Mouse (Mus musculus) kidney, adult 2 months (tissue): Measurements from ENCODE around the gene Stac.

Source experiments
- CTCF ChIP-seq: fragments of 200-500 bp; conservative IDR thresholded peaks from 2 replicates; pipeline ENCODE4 v1.5.1; 2011; ENCODE audit warnings: low read depth, mild to moderate bottlenecking, control low read depth, low read length, moderate library complexity, mixed read lengths; ENCODE audit not compliant: insufficient read depth, insufficient read length
- POLR2A ChIP-seq: fragments of 200-500 bp; IDR thresholded peaks from one replicate; pipeline ENCODE4 v1.6.1; 2011; ENCODE audit warnings: low read depth, low read length, control low read depth

DNA sequence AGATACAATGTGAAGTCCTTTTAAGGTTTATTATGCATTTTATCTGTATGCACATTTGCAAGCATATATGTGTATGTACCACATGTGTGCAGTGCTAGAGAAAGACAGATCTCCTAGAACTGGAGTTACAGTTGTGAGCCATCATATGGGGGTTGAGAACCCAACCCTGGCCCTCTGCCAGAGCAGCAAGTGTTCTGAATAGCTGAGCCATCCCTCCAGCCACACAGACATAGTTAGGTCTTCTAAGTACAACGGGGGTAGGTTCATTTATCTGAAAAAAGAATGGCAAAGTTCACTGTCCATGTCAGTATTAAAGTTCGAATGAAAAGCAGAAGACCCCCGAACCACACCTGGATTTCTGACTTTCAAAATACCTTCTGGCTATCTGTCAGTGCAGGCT, 48.9 kb upstream of the Stac start:
- TF ChIP-seq CTCF (no peak), POLR2A (no peak)
